Mouse (Mus musculus) stomach, postnatal 0 days (tissue): ENCODE measurements around the gene 3110040M04Rik.

Experiments
- CTCF ChIP-seq: IDR thresholded peaks from 2 replicates; pipeline ENCODE4 v1.5.1; 2016; ENCODE audit warnings: antibody characterized with exemption, low read depth, mild to moderate bottlenecking, moderate library complexity
- EP300 ChIP-seq: optimal IDR thresholded peaks from 2 replicates; pipeline ENCODE3; 2016; ENCODE audit warnings: antibody characterized with exemption

DNA sequence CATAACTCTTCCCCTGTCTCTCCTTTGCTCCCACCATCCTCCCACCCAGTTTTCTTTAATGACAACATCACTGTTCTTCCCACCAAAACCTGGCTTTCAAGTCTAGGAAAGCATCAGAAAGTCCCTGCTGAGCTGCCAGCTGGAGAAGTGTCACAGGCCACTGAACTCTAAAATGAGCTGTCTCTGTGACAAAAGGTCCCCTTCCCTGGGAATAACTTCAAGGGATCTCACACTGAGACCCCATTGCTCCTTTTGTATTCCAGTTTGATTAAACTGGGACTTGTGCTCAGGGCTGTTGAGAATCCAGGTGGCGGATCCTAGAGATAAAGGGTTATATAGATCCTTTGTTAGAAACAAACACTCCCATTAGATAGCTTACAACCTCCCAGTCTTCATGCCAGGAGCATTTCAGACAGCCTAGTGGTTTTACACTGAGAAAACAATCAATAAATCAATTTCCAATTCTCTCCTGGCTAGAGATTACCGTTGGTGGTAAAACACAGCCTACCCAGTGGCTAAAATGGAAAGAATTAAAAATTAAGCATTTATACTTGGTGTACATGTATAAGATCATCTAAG is 25.3 kb upstream of the 3110040M04Rik start:
- TF ChIP-seq CTCF (no peak), EP300 (no peak)
